In the genomic region with DNA sequence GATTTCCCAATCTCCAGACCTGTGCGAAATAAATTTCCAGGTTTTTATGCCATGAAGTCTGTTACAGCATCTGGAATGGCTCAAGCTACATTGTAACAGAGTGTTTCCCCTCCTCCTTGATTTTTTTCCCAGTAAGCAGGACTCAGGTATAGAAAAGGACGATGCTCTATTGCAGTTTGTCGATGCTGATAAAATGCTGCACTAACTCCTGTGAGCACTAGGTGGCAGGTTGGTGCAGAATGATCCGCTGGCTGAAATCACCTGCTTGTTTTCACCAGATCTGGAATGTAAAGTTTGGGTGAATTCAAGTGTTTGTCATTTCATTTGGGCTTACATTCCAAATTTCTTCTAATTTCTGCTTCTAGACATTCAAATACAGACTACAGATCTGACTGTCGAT, we compare ENCODE assay signal across 9 mouse cellular contexts. TPM values are rescaled to one million over a fixed set of nuclear protein-coding genes. Genes with fewer than 3 reads are reported as not detected.
DNase-seq lines count a peak whose midpoint lies in the region; ATAC-seq and TF ChIP-seq lines count a peak whose summit lies in the region.
"Had no signal": no experiment of that assay in that cellular context is flagged by ENCODE, and none has a peak within 500 bp of the region (broad histone marks: within the 10 kb centered on the region; RNA-seq: fewer than 3 reads in every experiment).

No protein-coding gene starts in this region.

- no peaks in the 10 kb centered on the region for H3K27me3 ChIP-seq in midbrain, embryonic 11.5 days (ENCODE audit: control insufficient read depth, insufficient read depth, low read length)
- no peaks in the 10 kb centered on the region for H3K27me3 ChIP-seq in midbrain, embryonic 10.5 days (ENCODE audit: low read depth, poor library complexity, severe bottlenecking)
- no peaks in the 10 kb centered on the region for H3K27me3 ChIP-seq in lung, embryonic 14.5 days (ENCODE audit: insufficient read depth, low read length)

- H3K9me3 ChIP-seq in midbrain, embryonic 11.5 days (ENCODE audit: control insufficient read depth, low read length) = no peaks in the 10 kb centered on the region
- H3K9me3 ChIP-seq in midbrain, embryonic 10.5 days (replicated peaks) = no peaks in the 10 kb centered on the region
- H3K9me3 ChIP-seq in lung, embryonic 14.5 days (ENCODE audit: low read depth, low read length) = no peaks in the 10 kb centered on the region

- peak; percentile 80 for TF ChIP-seq CTCF in lung, embryonic 14.5 days (IDR thresholded peaks at IDR 0.05; ENCODE audit: low read depth)

- no peak overlapping the region for H3K4me2 ChIP-seq in midbrain, embryonic 11.5 days
- no peak overlapping the region for H3K4me2 ChIP-seq in lung, embryonic 14.5 days

- peak; percentile 50 to 60 for DNase-seq in cerebellum, adult 18-20 months
- no peak for DNase-seq in cerebellum, adult 9-11 months
- peak; percentile 91 for DNase-seq in midbrain, embryonic 11.5 days (ENCODE audit: low spot score, missing footprints)
- DNase-seq in midbrain, embryonic 10.5 days (ENCODE audit: low spot score) = no peak
- DNase-seq in c-Kit-positive CD71-positive TER-119-negative erythroid progenitor cells, embryonic 14.5 days (ENCODE audit: low read depth) = peak; percentile 34
- peak; percentile 54 to 62 for DNase-seq in heart, postnatal 10 days
- DNase-seq in lung, embryonic 14.5 days = peak; percentile 74
- peak; percentile 53 for DNase-seq in right cerebral cortex, postnatal 25 days

- H3K9ac ChIP-seq in midbrain, embryonic 11.5 days (ENCODE audit: low read length) = no peak overlapping the region
- no peak overlapping the region for H3K9ac ChIP-seq in lung, embryonic 14.5 days

- no peak overlapping the region for H3K4me3 ChIP-seq in midbrain, embryonic 11.5 days (ENCODE audit: low read depth, low read length)
- no peak overlapping the region for H3K4me3 ChIP-seq in midbrain, embryonic 10.5 days
- H3K4me3 ChIP-seq in lung, embryonic 14.5 days (ENCODE audit: low read depth, low read length) = no peak overlapping the region
- H3K4me3 ChIP-seq: myocyte had no signal

- no peaks in the 10 kb centered on the region for H3K4me1 ChIP-seq in midbrain, embryonic 11.5 days (ENCODE audit: control insufficient read depth, insufficient read depth, low read length)
- H3K4me1 ChIP-seq in midbrain, embryonic 10.5 days = no peaks in the 10 kb centered on the region
- no peaks in the 10 kb centered on the region for H3K4me1 ChIP-seq in lung, embryonic 14.5 days (ENCODE audit: insufficient read depth)

- WGBS in midbrain, embryonic 11.5 days = 9% methylated on average over 5 of the region's 5 CpGs
- WGBS in midbrain, embryonic 10.5 days = 9% methylated on average over 5 of the region's 5 CpGs
- WGBS in lung, embryonic 14.5 days = 6% methylated on average over 5 of the region's 5 CpGs

- H3K27ac ChIP-seq in midbrain, embryonic 11.5 days (ENCODE audit: low read depth, low read length) = no peak overlapping the region
- no peak overlapping the region for H3K27ac ChIP-seq in midbrain, embryonic 10.5 days (replicated peaks)
- no peak overlapping the region for H3K27ac ChIP-seq in lung, embryonic 14.5 days (ENCODE audit: low read depth)

- H3K36me3 ChIP-seq in midbrain, embryonic 11.5 days (ENCODE audit: control insufficient read depth, insufficient read depth, low read length) = no peaks in the 10 kb centered on the region
- H3K36me3 ChIP-seq in midbrain, embryonic 10.5 days = no peaks in the 10 kb centered on the region
- H3K36me3 ChIP-seq in lung, embryonic 14.5 days (ENCODE audit: insufficient read depth) = no peaks in the 10 kb centered on the region

- no peak for ATAC-seq in midbrain, embryonic 11.5 days (ENCODE audit: low FRiP score)
- ATAC-seq in lung, embryonic 14.5 days (ENCODE audit: insufficient read depth) = no peak

- intact Hi-C loops in heart, postnatal 10 days (cut with DNase I) = loop anchor here (2.0 kb wide), 1 partner anchor 34 kb away; no protein-coding TSS in a partner anchor

RNA-seq across cellular contexts. Expression of gene Slc17a5, which starts 9.0 kb away (rescaled TPM):
- 9.8 and 12.3 TPM in 2 replicates for polyA plus RNA-seq in midbrain, embryonic 11.5 days (2014; fragmentation: Nextera tagmentation; extraction: Ambion mirVana)
- polyA plus RNA-seq in midbrain, embryonic 10.5 days (2016; fragmentation: Nextera tagmentation; extraction: Ambion mirVana) = 9.9 and 11.4 TPM in 2 replicates
- 1 to 10 TPM; 7.6 to 7.7 TPM for total RNA-seq in heart, postnatal 10 days (2021)
- 12.2 and 12.7 TPM in 2 replicates for polyA plus RNA-seq in lung, embryonic 14.5 days (2014; fragmentation: Nextera tagmentation; extraction: Ambion mirVana)

RNA-seq across cellular contexts. Expression of gene Cd109, which starts 18.5 kb away (rescaled TPM):
- 6.2 and 6.7 TPM in 2 replicates for polyA plus RNA-seq in midbrain, embryonic 11.5 days (2014; fragmentation: Nextera tagmentation; extraction: Ambion mirVana)
- 3.9 and 4.8 TPM in 2 replicates for polyA plus RNA-seq in midbrain, embryonic 10.5 days (2016; fragmentation: Nextera tagmentation; extraction: Ambion mirVana)
- total RNA-seq in heart, postnatal 10 days (2021) = 10 to 100 TPM; 13.0 to 13.5 TPM
- polyA plus RNA-seq in lung, embryonic 14.5 days (2014; fragmentation: Nextera tagmentation; extraction: Ambion mirVana) = 14.2 and 14.4 TPM in 2 replicates

Comparison
In these comparisons a context has a peak if more than half of its experiments do, and no peak if none do; other contexts are left out.
1. DNase-seq: peak in cerebellum, adult 18-20 months (2 of 2), midbrain, embryonic 11.5 days (single experiment), c-Kit-positive CD71-positive TER-119-negative erythroid progenitor cells, embryonic 14.5 days (single experiment), heart, postnatal 10 days (2 of 2), lung, embryonic 14.5 days (single experiment) and right cerebral cortex, postnatal 25 days (single experiment); none in cerebellum, adult 9-11 months (single experiment) and midbrain, embryonic 10.5 days (single experiment).